Mouse (Mus musculus) heart, adult 2 months (tissue): ENCODE data around the gene Gm20708.
"Not testable (repeated sequence)": the region's sequence is repeated elsewhere in the genome, so short reads cannot be mapped to it uniquely, and the experiment has no call there.

Experiments used
- CTCF ChIP-seq: fragments of 200-600 bp; IDR thresholded peaks from 2 replicates; pipeline ENCODE4 v1.8.1; 2022; ENCODE audit warnings: antibody characterized with exemption, mild to moderate bottlenecking, moderate library complexity
- POLR2A ChIP-seq: fragments of 200-500 bp; IDR thresholded peaks from 2 replicates; pipeline ENCODE4 v1.6.1; 2011; ENCODE audit warnings: mild to moderate bottlenecking, low read depth, low read length, control low read depth; ENCODE audit not compliant: insufficient read depth

GRCm38 (mm10) chr11:117788481-117788880, 21.0 kb upstream of the Gm20708 start:
- TF ChIP-seq CTCF, POLR2A: not testable (repeated sequence)
